Mouse (Mus musculus): ENCODE measurements at regions not wholly inside any gene's neighbourhood (a gene's known extent, or its start where the extent isn't known, plus 50 kb on each side); places are given as distances from the start of the nearest gene placed in this dataset.
A peak's percentile ranks its signal among the peaks of the same experiment; 100 is the strongest.

DNA sequence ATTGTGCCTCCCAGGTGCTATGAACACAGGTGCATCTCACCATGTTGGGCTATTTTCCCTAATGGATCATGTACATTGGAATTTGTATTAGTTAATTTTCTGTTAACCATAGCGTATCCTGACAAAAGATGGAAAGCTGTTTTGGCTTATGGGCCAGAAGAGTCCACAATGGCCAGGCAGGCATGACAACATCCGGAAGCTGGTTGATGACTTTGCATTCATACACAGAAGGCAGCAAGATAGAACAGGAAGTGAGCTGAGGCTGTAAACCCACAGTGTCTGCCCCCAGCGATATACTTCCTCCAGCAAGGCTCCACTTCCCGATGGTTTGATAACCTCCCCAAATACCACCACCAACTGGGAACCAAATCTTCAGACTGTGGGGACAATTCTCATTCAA is 55.1 kb upstream of the Glra1 start:
- TF ChIP-seq MAZ (IDR thresholded peaks at IDR 0.05; ENCODE audit: low read depth, low read length), result no peak
- TF ChIP-seq TBP (conservative IDR thresholded peaks at IDR 0.05; ENCODE audit: low read depth, low read length), result 0 out of 2 replicates have a peak, but pooled peaks have one; percentile 40
- TF ChIP-seq NRF1 (IDR thresholded peaks at IDR 0.05; ENCODE audit: low read depth, low read length), result no peak
- TF ChIP-seq MAX (IDR thresholded peaks at IDR 0.05; ENCODE audit: low read length), result no peak
- no peak for TF ChIP-seq CTCF (conservative IDR thresholded peaks at IDR 0.05 in 1 of 2, IDR thresholded peaks at IDR 0.05 in 1 of 2; ENCODE audit: low read depth in 2 of 2, low read length in 2 of 2)
- TF ChIP-seq POLR2A (IDR thresholded peaks at IDR 0.05; ENCODE audit: low read depth, low read length), result peak; percentile 51
- TF ChIP-seq EP300 (IDR thresholded peaks at IDR 0.05; ENCODE audit: low read length), result 0 out of 2 replicates have a peak, but pooled peaks have one; percentile 8
- TF ChIP-seq SMC3 (IDR thresholded peaks at IDR 0.05; ENCODE audit: low read depth, low read length), result no peak
- TF ChIP-seq CHD2 (IDR thresholded peaks at IDR 0.05; ENCODE audit: low read length), result no peak
